Mouse (Mus musculus) bone marrow macrophage, adult 2 months (primary cell): ENCODE measurements around the gene Oprl1.

Experiments
- CTCF ChIP-seq: IDR thresholded peaks from 2 replicates; pipeline ENCODE4 v1.5.1; 2012; ENCODE audit warnings: low read depth, mild to moderate bottlenecking, low read length, moderate library complexity
- POLR2A ChIP-seq: IDR thresholded peaks from 2 replicates; pipeline ENCODE4 v1.6.1; 2012; ENCODE audit warnings: mild to moderate bottlenecking, low read depth, low read length, borderline replicate concordance

- TF ChIP-seq CTCF (no peak), POLR2A (no peak)
Observed at GRCm38 (mm10) chr2:181676424-181676823, 38.4 kb upstream of the Oprl1 start.
